Mouse (Mus musculus): ENCODE measurements at regions not wholly inside any gene's neighbourhood (a gene's known extent, or its start where the extent isn't known, plus 50 kb on each side); places are given as distances from the start of the nearest gene placed in this dataset.

DNA sequence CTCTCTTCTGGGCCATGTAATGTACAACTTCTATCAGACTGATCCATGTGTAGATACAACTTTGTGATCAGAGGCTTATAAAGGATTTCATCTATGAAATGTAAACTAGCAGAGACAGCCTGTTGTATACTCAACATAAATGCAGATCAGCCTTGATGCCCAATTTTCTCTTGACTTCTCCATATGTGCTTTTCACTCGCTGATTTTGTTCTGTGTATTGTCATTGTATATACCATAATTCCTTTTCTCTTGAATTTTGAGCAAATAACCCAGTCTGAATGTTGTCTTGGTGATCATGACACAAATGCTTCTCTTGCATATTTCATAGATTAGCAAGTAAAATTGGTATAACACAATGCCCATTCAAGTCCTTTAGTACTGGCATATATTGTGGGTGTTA, 144.0 kb downstream of the Gm11232 start:
- no peak for TF ChIP-seq CTCF (IDR thresholded peaks at IDR 0.05)
- TF ChIP-seq EP300 (IDR thresholded peaks at IDR 0.05) = no peak
